Mouse (Mus musculus) kidney, adult 11 months (tissue): ENCODE data around the gene Cnksr1.

Source experiments
- DNase-seq: peaks from one replicate; pipeline ENCODE4 v3.0.0; 2022

Cnksr1 gene

DNA sequence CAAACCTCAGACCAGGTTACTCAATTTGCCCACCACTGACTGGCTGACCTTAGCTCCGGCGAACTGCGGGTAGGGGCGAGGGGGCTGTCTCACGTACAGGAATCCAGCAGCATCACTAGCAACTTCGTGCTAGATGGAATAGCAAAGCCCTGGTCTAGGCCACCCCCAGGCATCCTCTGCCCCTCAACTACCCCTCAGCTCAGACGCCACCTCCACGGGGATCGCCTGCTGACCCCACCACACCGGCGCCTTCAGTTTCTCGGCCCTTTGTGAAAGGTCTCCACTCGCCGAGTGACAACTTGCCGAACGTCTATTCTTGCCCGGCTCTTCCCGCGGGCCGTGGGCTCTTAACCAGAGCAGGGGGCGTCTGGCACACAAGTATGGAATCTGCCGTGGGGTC lies 51.9 kb downstream of the Cnksr1 start:
- no peak for DNase-seq

DNA sequence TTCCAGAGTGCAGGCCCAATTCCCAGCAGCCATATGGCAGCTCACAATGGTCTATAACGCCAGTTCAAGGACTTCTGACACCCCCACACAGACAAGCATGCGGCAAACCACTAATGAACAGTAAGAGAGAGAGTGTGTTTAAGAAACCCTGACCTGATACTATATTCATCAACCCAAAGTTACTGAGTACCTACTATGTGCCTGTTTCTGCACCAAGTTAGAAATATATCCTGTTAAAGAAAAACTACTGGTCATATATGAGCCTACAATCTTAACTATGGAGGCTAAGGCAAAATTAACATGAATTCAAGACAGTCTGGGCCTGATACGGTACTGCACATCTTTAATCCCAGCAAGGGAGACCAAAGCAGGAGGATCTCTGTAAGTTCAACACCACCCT lies 52.6 kb downstream of the Cnksr1 start:
- DNase-seq = no peak

DNA sequence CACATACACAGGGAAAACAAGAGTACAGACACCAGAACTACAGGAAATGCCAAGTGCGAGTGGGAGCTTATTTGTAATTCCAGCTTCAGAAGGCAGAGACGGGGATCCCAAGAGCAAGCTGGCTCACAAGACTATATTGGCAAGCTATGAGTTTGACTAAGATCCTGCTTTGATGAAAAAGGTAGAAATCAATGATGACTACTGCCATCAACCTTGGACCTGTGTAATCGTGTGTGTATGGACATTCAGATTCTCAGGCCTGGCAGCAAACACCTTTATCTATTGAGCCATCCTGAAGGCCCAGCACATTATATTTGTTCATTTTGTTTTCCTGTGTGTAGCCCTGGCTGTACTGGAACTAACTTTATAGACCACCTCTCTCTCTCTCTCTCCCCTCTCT lies 54.5 kb downstream of the Cnksr1 start:
- no peak for DNase-seq

GRCm38 (mm10) chr4:134181825-134182224 lies 56.4 kb downstream of the Cnksr1 start:
- no peak for DNase-seq

DNA sequence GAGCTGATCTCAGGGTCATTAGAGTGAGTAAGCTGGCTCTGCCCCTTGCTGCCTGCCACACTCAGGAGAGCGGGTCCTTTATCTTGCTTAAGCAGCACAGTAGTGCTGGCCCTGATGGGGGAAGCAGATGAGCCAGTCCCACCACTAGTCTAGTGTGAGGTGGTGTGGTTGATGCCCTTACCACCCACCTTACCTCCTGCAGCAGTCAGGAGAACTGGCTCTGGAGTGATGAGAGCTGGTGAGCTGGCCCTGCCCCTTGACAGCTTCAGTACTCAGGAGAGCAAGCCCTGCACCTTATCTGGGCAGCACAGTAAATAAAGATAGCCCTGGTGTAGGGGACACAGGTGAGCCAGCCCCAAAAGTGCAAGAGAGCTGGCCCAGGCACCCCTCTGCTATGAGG lies 57.1 kb downstream of the Cnksr1 start:
- DNase-seq = no peak
